Mouse (Mus musculus) heart, adult 18-20 months (tissue): ENCODE results near the gene Olig1. TPM values are rescaled to one million over a fixed set of nuclear protein-coding genes. Genes with fewer than 3 reads are reported as not detected.

ENCODE experiments used
- DNase-seq, 2 experiments: peaks; one replicate each; pipeline ENCODE4 v3.0.0; 2021 to 2022; ENCODE audit warnings: mixed read lengths in 1 of 2
- total RNA-seq, 2 experiments: library from RNA; stranded (reverse); gene quantifications; 2 replicates each; pipeline ENCODE4 v1.2.3; 2021

Olig1 gene
- total RNA-seq, 2 experiments from 2014 or later: 0.18 TPM; not detected in 1

DNA sequence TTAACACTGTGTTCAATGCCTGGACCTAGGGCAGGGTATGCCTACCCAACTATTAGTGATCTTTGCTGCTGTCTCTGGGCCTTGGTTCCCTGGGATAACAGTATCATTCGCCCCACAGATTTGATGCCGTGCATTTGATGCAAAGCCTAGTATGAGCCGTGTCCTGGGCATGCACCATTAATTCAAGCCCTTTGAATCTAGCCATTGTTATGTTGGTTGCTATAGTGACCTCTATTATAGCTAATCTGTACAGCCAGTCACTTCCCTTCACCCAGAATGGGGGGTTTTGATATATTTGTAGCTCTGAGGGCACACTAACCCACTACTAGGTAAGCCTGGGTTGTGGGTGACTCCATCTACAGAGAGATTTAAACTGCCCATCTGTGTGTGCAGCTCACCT is 40.3 kb downstream of the Olig1 start:
- DNase-seq: no peak

DNA sequence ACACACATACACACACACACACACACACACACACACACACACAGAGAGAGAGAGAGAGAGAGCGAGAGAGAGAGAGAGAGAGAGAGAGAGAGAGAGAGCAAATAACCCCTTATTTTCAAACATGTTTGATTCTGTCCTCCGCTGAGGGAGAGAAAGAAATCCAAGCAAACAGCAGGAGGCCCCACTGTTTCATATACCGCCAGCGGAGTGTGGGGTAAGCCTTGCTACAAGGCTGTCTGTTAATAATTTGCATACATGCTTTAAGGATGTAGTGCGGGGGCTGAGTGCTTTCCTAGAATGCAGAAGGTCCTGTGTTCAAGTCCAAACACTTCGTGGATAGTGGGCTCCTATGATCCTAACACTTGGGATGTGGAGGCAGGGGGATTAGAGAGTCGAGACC is 43.3 kb downstream of the Olig1 start:
- DNase-seq: no peak

DNA sequence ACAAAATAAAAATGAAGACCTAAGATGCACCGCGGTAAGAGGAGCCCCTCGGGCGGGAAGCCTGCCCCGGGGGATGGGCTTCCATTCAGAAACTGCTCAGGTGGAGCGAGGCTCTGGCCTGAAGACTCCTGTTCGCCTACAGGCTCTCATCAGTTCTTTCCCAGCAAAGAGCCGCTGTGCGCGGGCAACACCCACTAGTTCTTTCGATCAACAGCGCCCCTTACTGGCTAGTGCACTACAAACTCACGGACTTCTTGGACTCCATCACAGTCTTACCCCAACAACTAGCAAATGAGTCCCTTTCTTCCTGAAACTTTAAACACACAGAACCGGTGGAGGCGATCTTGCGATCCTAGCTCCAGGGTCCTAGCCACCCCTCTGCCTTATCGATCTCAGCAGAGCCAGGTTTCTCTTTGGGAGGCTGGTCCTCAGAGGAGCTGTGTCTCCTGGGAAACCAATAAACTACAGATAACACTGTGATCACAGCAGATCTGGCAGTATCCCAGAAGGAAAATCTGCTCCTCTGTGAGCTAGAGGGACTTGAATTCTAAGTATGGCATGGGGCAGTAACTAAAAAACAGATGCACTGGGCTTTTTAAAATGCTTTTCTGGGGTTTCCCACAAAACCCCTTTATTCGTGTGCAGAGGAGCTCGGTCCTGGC is 44.7 kb downstream of the Olig1 start:
- DNase-seq: peak; percentile 66 to 82

DNA sequence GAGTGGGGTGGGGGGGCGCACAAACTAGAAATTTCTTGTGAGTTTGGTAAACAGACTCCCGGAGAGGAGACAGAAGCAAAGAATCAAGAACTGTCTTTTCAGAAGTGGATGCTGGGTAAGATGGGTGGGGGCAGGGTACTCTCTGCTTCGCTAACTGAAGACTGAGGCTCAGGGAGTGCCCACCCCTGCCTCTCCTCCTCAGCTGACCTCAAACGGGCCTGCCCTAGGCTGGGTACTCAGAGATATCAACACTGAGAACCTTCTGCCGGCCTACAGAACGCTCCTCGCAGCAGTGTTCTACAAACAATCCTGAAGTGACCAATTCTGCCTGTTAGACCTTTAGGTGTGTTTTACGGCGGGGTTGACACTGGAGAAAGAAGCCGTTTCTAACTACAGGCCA is 50.6 kb downstream of the Olig1 start:
- DNase-seq: no peak

DNA sequence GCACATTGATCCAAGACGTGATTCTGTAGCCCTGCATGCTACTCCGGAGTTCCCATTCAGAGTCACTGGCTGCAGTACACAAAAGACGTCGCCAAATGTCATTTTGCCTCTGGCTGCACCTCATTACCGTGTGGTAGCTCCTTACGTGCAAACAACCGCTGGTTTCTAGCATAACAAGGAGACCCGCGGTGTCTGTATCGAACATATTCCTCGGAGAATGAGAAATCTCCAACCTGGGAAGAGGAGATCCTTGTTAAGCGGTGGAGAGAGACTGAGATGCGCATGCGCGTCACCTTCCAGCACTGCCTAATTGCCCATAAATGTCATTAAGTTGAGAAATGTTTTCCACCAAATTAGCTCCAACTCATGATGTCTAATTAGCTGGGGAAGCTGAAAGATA is 51.0 kb downstream of the Olig1 start:
- no peak for DNase-seq

Other genes starting within 250 kb of the Olig1 start
- 10 to 100 TPM; 11.3 to 12.4 TPM for gene Paxbp1, start 225.2 kb upstream of the Olig1 start, total RNA-seq
- under 1 TPM; 0.13 to 0.17 TPM for gene 4932438H23Rik, start 174.7 kb upstream of the Olig1 start, total RNA-seq
- gene Olig2, start 44.3 kb upstream of the Olig1 start, total RNA-seq: not detected
- 10 to 100 TPM; 29.3 to 37.3 TPM for gene Ifnar2, start 103.0 kb downstream of the Olig1 start, total RNA-seq
- not detected for gene Gm21970, start 121.9 kb downstream of the Olig1 start, total RNA-seq
- 100 to 1,000 TPM; 115 to 133 TPM for gene Il10rb, start 136.4 kb downstream of the Olig1 start, total RNA-seq
- 10 to 100 TPM; 19.0 to 23.1 TPM for gene Ifnar1, start 215.5 kb downstream of the Olig1 start, total RNA-seq